Mouse (Mus musculus) kidney, adult 18-20 months (tissue): ENCODE results near the gene Ttc39b.

Experiments used
- DNase-seq: peaks from one replicate; pipeline ENCODE4 v3.0.0; 2021

Ttc39b gene

GRCm38 (mm10) chr4:83182178-83183068, 141.6 kb downstream of the Ttc39b start:
- no peak for DNase-seq

- DNase-seq = no peak
These were observed 146.6 kb downstream of the Ttc39b start for GRCm38 (mm10) chr4:83177471-83177870.

- DNase-seq = no peak
These were observed 149.1 kb downstream of the Ttc39b start for GRCm38 (mm10) chr4:83174946-83175345.

GRCm38 (mm10) chr4:83172278-83172677, 151.8 kb downstream of the Ttc39b start:
- no peak for DNase-seq

GRCm38 (mm10) chr4:83170741-83171140, 153.3 kb downstream of the Ttc39b start:
- no peak for DNase-seq
